Mouse (Mus musculus) olfactory bulb, adult 2 months (tissue): Measurements from ENCODE around the gene Samd10. TPM values are rescaled to one million over a fixed set of nuclear protein-coding genes. Genes with fewer than 3 reads are reported as not detected.

Source experiments
- H3K27ac ChIP-seq: fragments of 200-500 bp; 2 replicates; pipeline ENCODE4 v1.5.1; 2012; ENCODE audit warnings: low read depth, low read length; ENCODE audit not compliant: insufficient read depth
- H3K4me1 ChIP-seq: fragments of 200-500 bp; 2 replicates; pipeline ENCODE4 v1.6.1; 2012; ENCODE audit warnings: low read length; ENCODE audit not compliant: control insufficient read depth, insufficient read depth
- H3K4me3 ChIP-seq: fragments of 200-500 bp; 2 replicates; pipeline ENCODE4 v1.5.1; 2012; ENCODE audit warnings: mild to moderate bottlenecking, low read depth, low read length, moderate library complexity; ENCODE audit not compliant: insufficient read depth
- CTCF ChIP-seq: fragments of 200-500 bp; IDR thresholded peaks from 2 replicates; pipeline ENCODE4 v1.5.1; 2012; ENCODE audit warnings: low read depth, mild to moderate bottlenecking, low read length, moderate library complexity; ENCODE audit not compliant: insufficient read depth
- POLR2A ChIP-seq: fragments of 200-500 bp; IDR thresholded peaks from 2 replicates; pipeline ENCODE4 v1.6.1; 2012; ENCODE audit warnings: mild to moderate bottlenecking, low read depth, low read length, moderate library complexity; ENCODE audit not compliant: insufficient read depth
- WGBS: fragments of 180-500 bp; shearing (Covaris S2); methylation state at CpG from one replicate; pipeline ENCODE4 v1.1.7; 2018; 5-methylcytosine and 5-hydroxymethylcytosine counted together
- polyA plus RNA-seq: library from polyadenylated mRNA; stranded (reverse); fragments of >200 nt; gene quantifications from 2 replicates; pipeline ENCODE4 v1.2.4, GENCODE M21; 2012; ENCODE audit warnings: low replicate concordance; ENCODE audit not compliant: missing spikeins, insufficient read depth, insufficient read length

The Samd10 gene
- polyA plus RNA-seq, 1 experiment: not detected

DNA sequence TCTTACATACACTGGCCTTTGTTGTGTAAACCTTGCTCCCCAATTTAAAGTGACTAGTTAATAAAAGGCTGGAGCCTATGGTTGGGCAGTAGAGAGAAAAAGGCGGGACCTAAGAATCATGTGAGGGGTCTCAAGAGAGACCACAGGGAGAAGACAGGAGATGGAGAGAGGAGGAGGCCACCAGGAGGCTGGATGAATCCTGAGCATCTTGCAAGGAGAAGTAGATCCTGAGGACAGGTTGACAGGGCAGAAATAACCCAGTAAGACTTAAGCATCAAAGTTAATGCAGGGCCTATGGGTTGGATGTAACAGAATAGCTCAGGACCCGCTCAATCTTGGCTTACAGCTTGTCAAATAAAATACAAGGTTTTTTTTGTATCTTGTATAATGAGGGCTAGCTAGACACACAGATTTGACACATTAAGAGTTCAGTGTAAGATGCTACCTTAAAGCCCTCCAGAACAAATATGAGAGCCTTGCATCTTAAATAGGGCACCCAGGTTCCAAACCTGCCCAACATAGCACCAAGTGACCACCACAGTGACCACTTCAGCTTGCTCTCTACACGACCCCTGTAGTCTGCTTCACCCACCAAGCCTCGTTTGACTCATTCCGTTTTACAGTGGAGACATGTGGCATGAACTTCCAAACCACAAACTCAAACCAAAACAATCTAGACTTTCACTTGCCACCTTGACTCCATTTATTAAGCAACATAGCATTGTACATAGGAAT, 19.9 kb upstream of the Samd10 start:
- H3K27ac ChIP-seq: no peak overlapping the region
- no peaks in the 10 kb centered on the region for H3K4me1 ChIP-seq
- 88% methylated on average over 5 of the region's 5 CpGs for WGBS
- TF ChIP-seq CTCF (no peak), POLR2A (no peak)
- no peak overlapping the region for H3K4me3 ChIP-seq

DNA sequence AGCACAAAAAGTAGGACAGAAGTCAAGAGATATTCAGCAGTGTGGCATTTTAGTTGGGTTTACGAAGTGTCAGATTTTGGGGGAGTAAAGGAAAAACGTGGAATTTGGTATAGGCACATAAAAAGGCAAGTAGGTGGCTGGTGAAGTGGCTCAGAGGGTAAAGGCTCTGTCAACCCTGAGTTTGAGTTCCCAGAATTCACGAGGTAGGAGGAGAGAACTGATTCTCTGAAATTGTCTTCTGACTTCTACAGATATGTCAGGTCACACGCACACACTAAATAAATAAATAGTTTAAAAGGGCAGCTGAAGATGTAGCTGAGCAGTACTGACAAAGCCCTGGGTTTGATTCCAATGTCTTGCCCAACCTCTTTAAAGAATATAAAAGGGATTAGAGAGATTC, 3.4 kb upstream of the Samd10 start:
- H3K27ac ChIP-seq: no peak overlapping the region
- no peak overlapping the region for H3K4me3 ChIP-seq
- TF ChIP-seq CTCF (no peak), POLR2A (no peak)
- H3K4me1 ChIP-seq: peaks cover 9% of the 10 kb centered on the region
- WGBS: 67% methylated on average over 4 of the region's 4 CpGs

DNA sequence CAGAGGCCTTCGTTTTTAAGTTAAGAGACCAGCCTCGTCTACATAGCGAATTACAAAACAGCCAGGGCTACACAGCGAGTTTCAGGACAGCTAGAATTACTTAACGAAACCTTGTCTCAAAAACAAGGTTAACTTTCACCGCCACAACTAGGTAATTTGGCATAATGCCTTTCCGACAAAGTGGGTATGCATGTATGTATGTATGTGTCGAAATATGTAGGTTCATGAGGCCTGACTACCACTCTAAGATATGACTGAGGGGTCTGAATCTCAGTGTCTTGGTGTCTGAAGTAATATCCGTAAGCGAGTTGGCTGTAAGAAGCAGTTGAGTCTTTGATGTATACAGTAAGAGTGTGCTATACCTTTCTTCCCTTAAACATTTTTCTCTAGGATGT, 2.7 kb upstream of the Samd10 start:
- H3K4me3 ChIP-seq: peak overlapping the region; percentile 77
- TF ChIP-seq POLR2A: no peak
- TF ChIP-seq CTCF: no peak
- H3K27ac ChIP-seq: no peak overlapping the region
- WGBS: 26% methylated on average over 10 of the region's 10 CpGs
- H3K4me1 ChIP-seq: peaks cover 13% of the 10 kb centered on the region

DNA sequence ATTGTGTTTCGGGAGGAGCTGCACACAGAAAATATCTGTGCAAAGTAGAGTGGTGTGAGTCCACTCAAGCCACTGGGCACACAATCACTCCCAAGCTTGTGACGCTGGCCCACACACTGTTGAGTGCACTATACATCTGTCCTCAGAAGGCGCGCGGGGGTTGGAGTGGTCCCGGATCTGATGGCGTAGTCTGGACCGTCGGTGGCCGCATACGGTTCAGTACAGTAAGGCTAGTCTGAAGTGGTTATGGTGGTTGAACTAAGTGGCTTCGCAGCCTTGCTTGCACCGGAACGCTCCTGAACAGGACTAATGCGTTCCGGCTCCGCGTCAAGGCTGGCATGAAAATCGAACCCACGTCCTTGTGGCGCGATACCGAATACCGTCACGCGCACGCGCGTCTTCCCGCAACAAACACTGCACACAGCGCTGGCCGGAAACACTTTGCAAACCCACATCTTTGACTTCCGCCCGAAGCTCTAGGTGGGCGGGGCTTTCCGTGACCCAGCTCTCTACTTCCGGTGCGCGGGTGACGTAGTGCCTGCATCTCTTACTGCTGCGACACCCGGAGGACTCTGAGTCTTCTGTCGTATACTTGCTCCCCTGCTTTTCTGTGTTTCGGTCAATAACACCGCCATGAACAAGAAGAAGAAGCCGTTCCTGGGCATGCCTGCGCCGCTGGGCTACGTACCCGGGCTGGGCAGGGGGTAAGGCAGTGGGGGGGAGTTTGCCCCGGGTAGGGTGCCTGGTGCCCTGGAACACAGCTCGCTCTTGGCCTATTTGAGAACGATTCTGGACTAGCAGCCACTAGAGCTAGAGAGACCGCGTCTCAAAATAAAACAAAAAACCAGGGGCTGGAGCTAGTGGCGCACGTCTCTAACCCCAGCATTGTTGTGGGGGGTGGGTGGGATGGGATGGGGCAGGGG, 2.1 kb upstream of the Samd10 start:
- Histone ChIP-seq H3K4me1 (peaks cover 20% of the 10 kb centered on the region), H3K27ac (peak overlapping the region; percentile 83), H3K4me3 (peak overlapping the region; percentile 77)
- TF ChIP-seq CTCF: no peak
- peak; percentile 77 for TF ChIP-seq POLR2A
- WGBS: under 1% methylated on average over 57 of the region's 57 CpGs

DNA sequence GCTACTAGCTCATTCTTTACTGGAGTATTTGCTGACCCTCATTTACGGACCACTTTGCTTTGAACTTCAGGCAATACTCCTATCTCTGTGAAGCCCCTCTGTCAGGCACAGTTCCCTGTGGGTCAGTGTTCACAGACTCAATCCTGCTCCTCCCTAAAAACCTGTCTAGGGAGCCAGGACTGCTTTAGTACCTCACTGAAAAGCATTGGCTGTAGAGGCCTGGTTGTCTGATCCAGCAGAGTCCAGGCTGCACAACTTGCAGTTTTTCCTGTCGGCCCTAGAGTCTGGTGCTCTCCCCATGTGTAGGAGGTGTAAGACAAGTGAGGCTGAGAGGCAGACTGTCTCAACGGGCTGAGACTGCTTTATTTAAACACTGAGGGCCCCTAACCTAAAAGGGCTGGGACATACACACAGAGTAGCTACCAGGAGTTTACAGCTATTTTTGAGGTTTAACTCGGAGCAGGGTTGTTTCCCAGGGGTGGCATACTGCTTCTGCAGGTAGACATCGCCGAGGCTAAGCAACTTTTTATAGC, 1.3 kb upstream of the Samd10 start:
- H3K27ac ChIP-seq: no peak overlapping the region
- TF ChIP-seq CTCF (no peak), POLR2A (no peak)
- H3K4me3 ChIP-seq: no peak overlapping the region; the same call in 1 of the 2 replicates
- H3K4me1 ChIP-seq: peaks cover 22% of the 10 kb centered on the region
- 52% methylated on average over 6 of the region's 6 CpGs for WGBS

DNA sequence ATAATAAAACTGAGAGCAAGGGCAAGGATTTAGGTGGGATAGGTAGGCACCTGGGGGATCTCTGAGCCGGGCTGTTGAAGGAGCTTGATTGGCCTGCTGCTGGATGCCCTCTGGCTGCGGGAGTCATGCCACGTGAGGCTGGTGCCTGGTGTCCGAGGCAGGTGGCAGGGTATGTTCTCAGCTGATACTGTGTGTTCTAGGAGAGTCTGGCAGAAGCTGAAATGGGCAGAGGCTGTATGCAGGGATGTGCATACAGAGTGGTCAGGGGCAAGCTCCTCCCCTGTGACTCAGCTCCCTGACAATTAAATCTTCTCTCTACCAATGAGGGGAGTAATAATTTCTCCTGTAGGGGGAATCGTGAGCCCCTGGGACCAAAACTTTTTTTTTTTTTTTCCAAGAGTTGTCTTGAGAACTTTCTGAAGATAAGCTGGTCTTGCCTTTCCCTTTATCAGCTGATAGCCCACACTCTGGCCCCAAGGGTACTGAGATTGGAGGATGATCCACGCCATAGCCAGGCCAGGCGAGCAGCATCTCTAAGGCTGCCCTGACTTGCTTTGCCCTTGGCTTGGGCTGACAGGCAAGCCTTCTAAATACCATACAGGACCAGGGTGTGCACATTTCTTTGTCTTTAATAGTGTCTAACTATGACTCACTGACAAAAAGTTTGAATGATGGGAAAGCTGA, 1.5 kb downstream of the Samd10 start:
- H3K4me3 ChIP-seq: no peak overlapping the region
- H3K4me1 ChIP-seq: peaks cover 24% of the 10 kb centered on the region
- H3K27ac ChIP-seq: no peak overlapping the region
- WGBS: 74% methylated on average over 7 of the region's 7 CpGs
- TF ChIP-seq POLR2A (no peak), CTCF (no peak)

DNA sequence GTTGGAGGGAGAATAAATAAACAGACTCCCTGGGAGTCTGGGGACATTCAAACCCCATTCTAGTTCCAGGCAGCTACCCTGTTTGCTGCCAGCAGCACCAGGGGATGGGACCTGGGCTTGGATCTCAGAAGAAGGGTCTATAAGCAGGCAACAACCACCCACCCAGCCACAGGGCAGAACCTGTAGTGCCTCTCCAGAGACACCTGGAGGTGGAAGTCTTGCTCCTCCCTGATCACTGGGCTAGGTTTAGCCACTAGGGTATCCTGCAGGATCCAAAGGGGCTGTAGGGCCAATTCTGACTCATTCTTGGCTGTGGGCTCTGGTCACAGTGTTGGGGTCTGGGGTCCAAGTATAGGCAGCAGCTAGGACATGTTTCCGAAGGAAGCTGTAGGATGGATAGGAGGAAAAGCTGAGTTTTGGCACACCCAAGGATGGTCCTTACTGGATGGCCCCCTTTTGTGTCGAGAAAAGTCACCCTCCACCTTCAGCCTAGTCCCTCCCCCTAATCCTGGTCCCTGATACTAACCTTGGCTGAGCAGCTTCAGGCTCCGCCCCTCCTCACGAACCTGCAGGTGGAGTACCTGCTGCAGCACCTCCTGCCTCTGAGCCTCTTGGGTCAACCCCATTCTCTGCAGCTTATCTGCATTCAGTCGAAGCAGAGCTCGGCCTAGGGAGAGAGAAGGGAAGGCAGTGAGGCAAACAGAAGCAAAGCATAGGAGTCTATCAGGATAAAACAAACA, 2.6 kb downstream of the Samd10 start:
- 65% methylated on average over 6 of the region's 6 CpGs for WGBS
- H3K4me3 ChIP-seq: no peak overlapping the region
- TF ChIP-seq POLR2A: no peak
- TF ChIP-seq CTCF: no peak
- peaks cover 27% of the 10 kb centered on the region for H3K4me1 ChIP-seq
- no peak overlapping the region for H3K27ac ChIP-seq
